Mouse (Mus musculus) limb, embryonic 10.5 days (tissue): Measurements from ENCODE around the gene Ptprt. TPM values are rescaled to one million over a fixed set of nuclear protein-coding genes. Genes with fewer than 3 reads are reported as not detected.

Experiments
- DNase-seq: peaks from one replicate; pipeline ENCODE4 v3.0.0-alpha.2; 2017; ENCODE audit warnings: low spot score
- H3K27ac ChIP-seq: fragments of 300-500 bp; sonication (generic); 2 replicates; pipeline ENCODE4 v1.5.1; 2016; ENCODE audit warnings: mild to moderate bottlenecking
- H3K27me3 ChIP-seq: fragments of 300-500 bp; sonication (generic); 2 replicates; pipeline ENCODE4 v1.6.1; 2016; ENCODE audit warnings: low read depth, mild to moderate bottlenecking; ENCODE audit not compliant: poor library complexity, severe bottlenecking
- H3K36me3 ChIP-seq: fragments of 300-500 bp; sonication (generic); 2 replicates; pipeline ENCODE4 v1.6.1; 2016; ENCODE audit warnings: mild to moderate bottlenecking, moderate library complexity
- H3K4me1 ChIP-seq: fragments of 300-500 bp; sonication (generic); 2 replicates; pipeline ENCODE4 v1.6.1; 2016
- H3K4me3 ChIP-seq: fragments of 300-500 bp; sonication (generic); 2 replicates; pipeline ENCODE4 v1.5.1; 2016; ENCODE audit warnings: mild to moderate bottlenecking, moderate library complexity
- H3K9me3 ChIP-seq: fragments of 300-500 bp; sonication (generic); replicated peaks from 2 replicates; pipeline ENCODE4 v1.6.1; 2016; ENCODE audit warnings: mild to moderate bottlenecking
- WGBS: fragments of 180-500 bp; shearing (Covaris S2); methylation state at CpG from one replicate; pipeline ENCODE4 v1.1.7; 2016; 5-methylcytosine and 5-hydroxymethylcytosine counted together
- polyA plus RNA-seq: library from polyadenylated mRNA; unstranded; fragments of >200 nt; fragmentation: Nextera tagmentation; extraction: Ambion mirVana; gene quantifications from 2 replicates; pipeline ENCODE4 v1.2.1, GENCODE M21; 2016

Ptprt gene
- polyA plus RNA-seq, 1 experiment from 2014 or later = 1.0 TPM

DNA sequence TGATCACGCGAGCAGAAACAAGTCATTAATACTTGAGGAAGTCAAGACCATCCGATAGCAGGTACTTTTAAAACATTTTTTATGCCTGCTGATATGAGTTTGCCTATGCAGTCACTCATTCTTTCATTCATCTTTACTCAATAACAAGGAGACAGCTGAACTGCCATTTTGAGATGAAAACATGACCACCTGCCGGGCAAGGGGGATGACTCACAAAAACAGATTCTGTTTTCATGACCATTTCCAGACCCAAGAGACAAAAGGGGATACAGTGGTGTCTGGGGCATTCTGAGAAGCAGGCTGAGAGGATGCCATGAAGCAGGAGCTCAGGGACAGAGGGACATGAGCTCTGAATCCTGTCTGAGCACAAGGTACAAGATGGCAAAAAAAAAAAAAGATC, 6.5 kb downstream of the Ptprt start:
- Histone ChIP-seq H3K4me1 (peaks cover 16% of the 10 kb centered on the region), H3K27ac (no peak overlapping the region), H3K36me3 (no peaks in the 10 kb centered on the region), H3K4me3 (no peak overlapping the region), H3K9me3 (no peaks in the 10 kb centered on the region), H3K27me3 (peaks cover 35% of the 10 kb centered on the region)
- no peak for DNase-seq
- WGBS = 94% methylated on average over 4 of the region's 4 CpGs

DNA sequence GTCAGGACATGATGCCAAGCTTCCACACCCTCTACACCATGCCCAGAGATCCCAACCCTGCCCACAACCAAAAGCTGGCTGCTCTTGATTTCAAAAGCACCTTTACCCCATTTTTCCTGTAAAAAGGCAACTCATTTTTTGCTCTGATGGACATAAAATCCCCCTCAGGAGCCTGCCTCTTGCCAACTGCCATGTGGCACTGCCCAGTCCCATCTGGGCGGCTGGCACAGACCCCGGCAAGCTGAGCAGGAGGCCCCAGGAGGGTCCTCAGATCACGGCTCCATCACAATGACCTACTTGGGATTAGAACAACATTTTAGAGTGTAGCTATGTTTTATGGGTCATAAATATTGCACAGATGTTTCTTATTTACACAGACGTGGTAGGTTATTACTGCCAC, 22.3 kb downstream of the Ptprt start:
- no peaks in the 10 kb centered on the region for H3K36me3 ChIP-seq
- H3K27ac ChIP-seq = peak overlapping the region; percentile 36; the same call in 1 of the 2 replicates
- H3K27me3 ChIP-seq = no peaks in the 10 kb centered on the region
- peaks cover 19% of the 10 kb centered on the region for H3K4me1 ChIP-seq
- no peak overlapping the region for H3K4me3 ChIP-seq
- 44% methylated on average over 4 of the region's 4 CpGs for WGBS
- H3K9me3 ChIP-seq = no peaks in the 10 kb centered on the region
- no peak for DNase-seq

DNA sequence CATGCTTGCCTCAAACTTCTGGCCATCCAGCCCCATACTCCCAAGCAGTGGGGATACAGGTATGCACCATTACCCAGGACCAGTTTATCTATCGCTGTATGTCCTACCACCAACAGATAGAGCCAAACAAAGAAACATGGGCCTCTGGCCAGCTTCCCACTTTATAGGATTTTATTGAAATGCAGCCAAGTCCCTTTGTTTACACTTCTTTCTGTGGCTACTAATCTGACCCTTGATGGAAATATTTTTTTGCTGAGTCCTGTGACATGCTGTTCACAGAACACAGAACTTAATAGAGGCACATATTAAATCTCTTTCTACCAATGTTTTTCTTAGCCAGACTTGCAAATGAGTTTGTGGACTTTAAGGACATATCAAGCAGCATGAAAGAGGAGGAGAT, 23.4 kb downstream of the Ptprt start:
- no peak for DNase-seq
- Histone ChIP-seq H3K4me3 (no peak overlapping the region), H3K9me3 (no peaks in the 10 kb centered on the region), H3K27ac (no peak overlapping the region), H3K36me3 (no peaks in the 10 kb centered on the region), H3K27me3 (no peaks in the 10 kb centered on the region), H3K4me1 (peaks cover 19% of the 10 kb centered on the region)
- WGBS = 85% methylated on average over 1 of the region's 1 CpGs

DNA sequence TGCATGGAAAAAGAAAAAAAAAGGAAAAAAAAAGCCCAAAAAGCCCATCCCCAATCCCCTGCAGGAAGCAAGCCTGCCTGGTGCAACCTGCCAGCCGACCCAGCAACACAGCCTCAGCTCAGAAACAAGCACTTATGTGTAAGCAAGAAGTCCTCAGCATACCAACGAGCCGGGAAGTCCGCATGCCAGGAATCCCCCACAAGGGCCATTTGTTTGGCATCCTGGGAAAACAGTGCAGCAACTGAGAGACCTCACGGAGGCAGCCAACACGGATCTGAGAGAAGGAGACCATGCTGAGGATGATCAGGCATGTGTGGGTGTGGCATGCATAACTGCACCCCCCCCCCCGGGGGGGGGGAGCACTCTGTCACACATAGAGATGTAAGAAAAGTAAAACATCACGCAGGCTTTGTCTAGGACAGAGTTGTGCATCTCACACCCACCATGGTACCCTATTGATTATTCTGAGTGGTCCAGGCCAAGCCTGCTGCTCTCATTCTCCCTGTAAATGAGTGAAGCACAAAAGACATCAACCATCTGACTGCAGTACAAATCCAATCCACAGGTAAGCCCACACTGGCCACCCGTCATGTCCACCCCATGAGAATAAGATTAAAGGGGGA, 24.4 kb downstream of the Ptprt start:
- no peak for DNase-seq
- no peaks in the 10 kb centered on the region for H3K27me3 ChIP-seq
- H3K4me3 ChIP-seq = no peak overlapping the region
- H3K27ac ChIP-seq = no peak overlapping the region
- H3K9me3 ChIP-seq = no peaks in the 10 kb centered on the region
- H3K4me1 ChIP-seq = peaks cover 19% of the 10 kb centered on the region
- WGBS = 61% methylated on average over 9 of the region's 9 CpGs
- no peaks in the 10 kb centered on the region for H3K36me3 ChIP-seq

DNA sequence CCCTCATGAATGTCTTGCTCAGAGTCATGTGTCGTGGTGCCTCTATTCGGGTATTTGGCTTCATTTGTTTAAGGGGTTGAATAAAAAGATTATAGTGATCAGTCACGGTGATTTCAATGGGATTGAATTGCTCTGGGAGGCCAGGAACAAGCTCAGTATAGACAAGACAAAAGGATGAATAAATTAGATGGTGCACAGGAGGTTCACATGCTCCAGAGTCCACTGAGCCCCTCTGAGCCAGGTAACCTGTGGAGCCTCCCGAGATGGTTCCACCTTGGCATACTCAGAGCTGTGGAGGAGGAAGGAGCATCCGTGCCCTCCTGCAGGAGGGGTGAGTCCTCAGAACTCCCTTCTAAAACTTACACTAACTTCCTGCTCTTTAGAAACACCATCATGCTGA, 26.0 kb downstream of the Ptprt start:
- Histone ChIP-seq H3K9me3 (no peaks in the 10 kb centered on the region), H3K4me3 (no peak overlapping the region), H3K27ac (no peak overlapping the region), H3K4me1 (peaks cover 19% of the 10 kb centered on the region), H3K36me3 (no peaks in the 10 kb centered on the region), H3K27me3 (no peaks in the 10 kb centered on the region)
- DNase-seq = no peak
- 92% methylated on average over 5 of the region's 5 CpGs for WGBS

DNA sequence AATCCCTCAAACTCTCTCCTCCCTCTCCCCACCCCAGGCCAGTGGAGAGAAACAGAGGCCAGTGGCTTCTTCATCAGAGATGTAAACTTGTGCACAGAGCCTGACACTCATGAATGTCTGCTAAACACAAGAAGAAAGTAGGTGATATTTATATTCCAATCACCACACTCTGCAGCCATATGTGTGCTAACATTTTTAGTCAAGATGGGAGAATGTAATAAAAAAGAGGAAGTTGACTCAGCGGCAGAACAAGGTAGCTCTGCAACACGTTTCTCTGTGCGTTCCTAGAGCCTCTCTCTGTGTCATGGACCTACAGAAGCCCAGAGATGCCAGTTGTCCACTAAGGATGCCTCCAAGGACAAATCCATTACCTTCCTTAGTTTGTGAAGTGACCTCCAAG, 34.9 kb downstream of the Ptprt start:
- WGBS = 94% methylated on average over 3 of the region's 3 CpGs
- H3K27me3 ChIP-seq = no peaks in the 10 kb centered on the region
- H3K4me3 ChIP-seq = no peak overlapping the region
- H3K4me1 ChIP-seq = no peaks in the 10 kb centered on the region
- H3K9me3 ChIP-seq = no peaks in the 10 kb centered on the region
- no peak overlapping the region for H3K27ac ChIP-seq
- H3K36me3 ChIP-seq = no peaks in the 10 kb centered on the region
- no peak for DNase-seq

DNA sequence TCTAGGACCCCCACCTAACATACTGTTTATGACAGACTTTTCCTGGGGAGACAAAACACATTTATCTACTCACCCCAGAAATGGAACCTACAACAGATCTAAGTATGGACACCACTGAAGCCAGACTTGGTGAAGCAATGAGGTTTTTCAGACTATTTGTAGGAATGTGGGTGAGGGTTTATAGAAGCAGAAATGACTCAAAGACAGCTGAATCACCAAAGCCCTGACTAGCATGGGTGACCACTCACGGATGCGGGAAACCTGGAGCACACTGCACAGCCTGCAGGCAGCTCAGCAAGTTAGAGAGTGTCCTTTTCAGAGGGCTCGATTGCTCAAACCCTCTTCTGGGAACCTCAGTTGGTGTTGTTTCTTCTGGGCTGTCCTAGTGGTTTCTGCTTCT, 36.2 kb downstream of the Ptprt start:
- Histone ChIP-seq H3K36me3 (no peaks in the 10 kb centered on the region), H3K27ac (no peak overlapping the region), H3K4me3 (no peak overlapping the region), H3K4me1 (no peaks in the 10 kb centered on the region), H3K9me3 (no peaks in the 10 kb centered on the region), H3K27me3 (no peaks in the 10 kb centered on the region)
- DNase-seq = no peak
- 94% methylated on average over 3 of the region's 3 CpGs for WGBS

DNA sequence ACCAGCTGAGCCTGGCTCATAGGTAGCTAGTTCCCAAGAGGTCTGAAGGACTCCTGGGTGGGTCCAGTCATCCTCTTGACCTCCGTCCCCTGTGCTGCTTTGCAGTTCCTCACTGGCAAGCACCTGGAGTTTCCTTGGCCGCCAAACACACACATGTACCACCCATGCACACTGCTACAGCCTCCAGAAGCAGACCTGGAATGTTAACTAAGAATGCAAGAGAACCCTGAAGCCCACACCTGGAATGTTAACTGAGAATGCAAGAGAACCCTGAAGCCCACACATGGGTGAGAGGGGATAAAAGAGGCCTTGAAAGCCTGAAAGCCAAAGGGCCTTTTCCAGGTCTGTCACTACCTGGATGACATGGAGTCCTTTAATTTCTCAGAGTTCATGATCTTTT, 46.7 kb downstream of the Ptprt start:
- H3K4me3 ChIP-seq = no peak overlapping the region
- H3K27me3 ChIP-seq = no peaks in the 10 kb centered on the region
- H3K36me3 ChIP-seq = no peaks in the 10 kb centered on the region
- H3K4me1 ChIP-seq = peaks cover 15% of the 10 kb centered on the region
- DNase-seq = no peak
- H3K27ac ChIP-seq = no peak overlapping the region
- no peaks in the 10 kb centered on the region for H3K9me3 ChIP-seq
- WGBS = 92% methylated on average over 2 of the region's 2 CpGs

DNA sequence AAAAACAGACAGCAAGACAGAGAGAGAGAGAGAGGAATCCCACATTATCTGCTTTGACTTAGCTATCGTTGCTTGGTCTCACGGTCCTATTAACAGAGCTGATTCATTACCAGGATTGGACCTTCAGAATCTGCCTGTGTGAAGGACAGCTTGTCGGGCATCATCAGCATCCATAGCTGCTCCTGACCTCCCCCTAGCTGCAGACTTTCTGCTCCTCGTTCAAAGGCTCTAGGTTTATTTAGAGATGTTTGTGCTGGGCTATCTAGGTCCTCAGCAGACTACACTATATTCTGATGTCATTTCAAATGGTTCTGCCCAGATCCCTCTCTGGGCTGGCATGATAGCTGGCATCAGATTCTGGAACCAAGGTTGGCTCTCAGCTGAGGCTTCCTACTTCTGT, 47.5 kb downstream of the Ptprt start:
- no peak for DNase-seq
- WGBS = 79% methylated on average over 4 of the region's 4 CpGs
- Histone ChIP-seq H3K27ac (no peak overlapping the region), H3K36me3 (no peaks in the 10 kb centered on the region), H3K27me3 (no peaks in the 10 kb centered on the region), H3K9me3 (no peaks in the 10 kb centered on the region), H3K4me3 (no peak overlapping the region), H3K4me1 (peaks cover 15% of the 10 kb centered on the region)

DNA sequence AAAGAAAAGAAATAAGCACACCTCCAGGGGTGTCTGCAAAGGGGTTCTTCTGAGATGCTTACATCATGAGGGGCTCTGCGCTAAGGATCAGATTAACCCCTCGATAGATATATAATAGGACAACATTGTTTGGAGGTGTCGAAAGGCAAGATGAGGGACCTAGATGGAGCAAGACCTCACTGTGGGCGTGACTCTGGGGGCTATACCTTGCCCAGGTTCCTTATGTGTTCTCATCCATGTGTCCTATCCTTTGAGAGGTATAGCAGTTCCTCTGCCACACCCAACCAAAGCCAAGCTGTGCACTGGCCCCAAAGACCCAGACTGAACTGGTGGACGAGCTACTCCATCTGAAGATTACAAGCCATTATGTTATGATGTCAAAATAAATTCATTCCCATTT, 58.2 kb downstream of the Ptprt start:
- H3K27ac ChIP-seq = no peak overlapping the region
- H3K4me1 ChIP-seq = peaks cover 5% of the 10 kb centered on the region; the same call in 1 of the 2 replicates
- no peak overlapping the region for H3K4me3 ChIP-seq
- H3K36me3 ChIP-seq = no peaks in the 10 kb centered on the region
- H3K27me3 ChIP-seq = no peaks in the 10 kb centered on the region
- WGBS = 96% methylated on average over 5 of the region's 5 CpGs
- no peak for DNase-seq
- H3K9me3 ChIP-seq = no peaks in the 10 kb centered on the region

DNA sequence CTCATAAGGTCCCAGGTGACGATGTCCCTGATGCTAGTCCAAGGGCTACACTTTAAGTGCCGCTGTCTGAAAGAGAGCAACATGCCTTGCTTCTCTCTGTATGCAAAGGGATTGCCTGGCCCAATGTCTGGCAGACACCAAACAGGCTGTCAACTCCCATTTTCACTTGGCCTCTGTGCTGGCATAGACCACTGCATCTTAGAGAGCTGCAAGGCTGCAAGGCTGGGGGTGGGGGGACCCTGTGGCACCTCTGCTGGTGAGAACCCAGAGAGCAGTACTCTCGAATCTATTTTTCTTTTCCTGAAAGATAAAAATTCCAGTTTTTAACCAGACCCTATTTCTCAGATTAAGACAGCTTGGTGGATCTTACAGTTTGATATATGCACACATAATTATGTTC, 69.6 kb downstream of the Ptprt start:
- no peak for DNase-seq
- Histone ChIP-seq H3K9me3 (no peaks in the 10 kb centered on the region), H3K27me3 (no peaks in the 10 kb centered on the region), H3K36me3 (no peaks in the 10 kb centered on the region), H3K4me1 (no peaks in the 10 kb centered on the region), H3K27ac (no peak overlapping the region), H3K4me3 (no peak overlapping the region)
- WGBS = 92% methylated on average over 3 of the region's 3 CpGs

DNA sequence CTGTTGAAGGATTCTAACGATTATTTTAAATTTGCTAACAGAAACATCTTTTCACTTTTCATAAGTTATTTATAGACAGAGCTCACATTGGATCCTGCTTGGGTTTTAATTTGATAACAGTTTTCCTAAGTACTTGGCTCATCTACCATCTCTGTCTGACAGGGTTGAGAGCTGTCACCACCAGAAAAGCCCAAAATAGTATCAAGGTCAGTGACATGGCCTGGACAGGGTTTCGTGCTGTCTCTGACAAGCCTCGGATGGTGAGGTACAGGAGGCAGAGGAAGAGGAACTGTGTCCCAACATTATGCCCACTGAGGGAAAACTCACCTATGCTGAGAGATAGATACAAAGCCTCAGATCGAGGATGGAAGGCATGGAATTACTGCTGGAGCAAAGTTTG, 79.3 kb downstream of the Ptprt start:
- H3K27ac ChIP-seq = no peak overlapping the region
- H3K9me3 ChIP-seq = no peaks in the 10 kb centered on the region
- DNase-seq = no peak
- peaks cover 10% of the 10 kb centered on the region for H3K4me1 ChIP-seq
- no peak overlapping the region for H3K4me3 ChIP-seq
- no peaks in the 10 kb centered on the region for H3K36me3 ChIP-seq
- 82% methylated on average over 4 of the region's 4 CpGs for WGBS
- H3K27me3 ChIP-seq = no peaks in the 10 kb centered on the region

DNA sequence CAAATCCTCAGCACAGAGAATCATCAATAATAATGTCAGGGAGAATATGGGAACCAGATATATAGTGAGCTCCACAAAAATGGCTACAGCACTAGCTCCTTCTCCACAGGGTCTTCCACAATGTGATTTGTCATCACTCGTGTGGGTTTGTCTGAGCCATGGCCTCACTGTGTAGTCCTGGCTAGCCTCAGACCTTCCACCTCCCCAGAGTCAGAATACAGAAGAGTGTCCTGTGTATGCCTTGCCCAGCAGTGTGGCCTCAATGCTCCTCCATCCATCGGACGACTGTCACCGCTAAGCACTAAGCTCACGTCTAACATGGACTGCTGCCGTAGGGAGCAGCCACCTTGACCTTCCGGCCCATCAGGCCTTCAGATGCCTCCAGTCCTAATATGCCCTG, 83.1 kb downstream of the Ptprt start:
- no peaks in the 10 kb centered on the region for H3K27me3 ChIP-seq
- no peak overlapping the region for H3K27ac ChIP-seq
- 92% methylated on average over 7 of the region's 7 CpGs for WGBS
- no peaks in the 10 kb centered on the region for H3K36me3 ChIP-seq
- no peaks in the 10 kb centered on the region for H3K9me3 ChIP-seq
- H3K4me3 ChIP-seq = no peak overlapping the region
- H3K4me1 ChIP-seq = peaks cover 13% of the 10 kb centered on the region
- no peak for DNase-seq

DNA sequence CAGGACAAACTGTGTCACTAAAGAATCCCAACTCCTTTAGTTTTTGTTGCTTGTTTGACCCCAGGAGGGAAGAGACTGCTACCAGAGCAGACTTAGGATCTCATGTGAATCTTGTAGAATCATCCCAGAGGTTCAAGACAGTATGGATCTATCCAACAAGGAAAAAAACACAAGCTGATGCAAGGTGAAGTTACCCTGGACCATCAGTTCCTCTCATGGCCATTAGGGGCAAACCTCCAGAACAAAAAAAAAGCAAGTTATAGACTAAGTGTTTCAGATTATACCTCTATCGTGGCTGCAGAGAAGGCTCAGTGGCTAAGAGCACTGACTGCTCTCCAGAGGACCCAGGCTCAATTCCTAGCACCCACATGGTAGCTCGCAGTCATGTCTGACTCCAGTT, 88.1 kb downstream of the Ptprt start:
- no peaks in the 10 kb centered on the region for H3K27me3 ChIP-seq
- 80% methylated on average over 2 of the region's 2 CpGs for WGBS
- peaks cover 17% of the 10 kb centered on the region for H3K4me1 ChIP-seq
- no peak overlapping the region for H3K27ac ChIP-seq
- H3K9me3 ChIP-seq = no peaks in the 10 kb centered on the region
- no peak for DNase-seq
- H3K4me3 ChIP-seq = no peak overlapping the region
- no peaks in the 10 kb centered on the region for H3K36me3 ChIP-seq
